Mouse (Mus musculus): ENCODE results near the gene Zbtb34. TPM values are rescaled to one million over a fixed set of nuclear protein-coding genes. Genes with fewer than 3 reads are reported as not detected.

Zbtb34 gene
- polyA plus RNA-seq, 1 experiment from 2014 or later, result 3.5 TPM

DNA sequence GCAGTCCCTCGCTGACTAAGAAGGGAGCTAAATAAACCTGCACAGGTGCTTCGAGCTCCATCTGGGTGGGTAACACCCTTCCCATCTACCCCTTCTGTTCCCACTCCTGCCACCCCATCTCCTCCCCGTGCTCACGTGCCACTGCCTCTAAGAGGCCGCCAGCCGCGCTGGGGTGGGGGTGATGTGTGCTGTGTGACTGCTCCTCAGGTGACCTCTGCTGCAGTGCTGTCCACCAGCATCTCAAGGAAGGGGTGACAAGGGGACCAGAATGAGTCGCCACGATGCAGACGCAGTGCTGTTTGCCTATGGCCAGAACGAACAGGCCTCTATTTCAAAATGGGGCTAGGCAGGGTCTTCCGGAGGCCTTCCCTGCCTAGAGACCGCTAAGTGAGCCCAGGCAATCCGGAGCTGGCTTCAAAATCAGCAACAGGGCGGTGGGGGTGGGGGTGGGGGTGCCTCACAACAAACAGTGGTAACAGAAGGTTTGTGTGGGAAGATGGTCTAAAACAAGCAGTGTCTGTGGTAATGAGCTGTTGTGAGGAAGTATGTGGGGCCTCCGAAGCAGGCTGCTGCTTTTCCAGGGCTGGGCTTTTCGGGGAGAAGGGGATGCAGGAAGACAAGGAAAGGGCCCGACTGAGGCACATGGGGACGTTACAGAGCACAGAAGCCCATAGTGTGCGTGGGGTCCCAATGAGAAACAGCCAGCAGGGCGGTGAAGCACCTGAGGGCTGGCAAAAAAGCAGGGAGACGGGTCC, 18.2 kb upstream of the Zbtb34 start:
- WGBS, result 88% methylated on average over 22 of the region's 22 CpGs
- TF ChIP-seq CTCF (IDR thresholded peaks at IDR 0.05; ENCODE audit: low read depth), result no peak
- DNase-seq (ENCODE audit: low spot score) (no peak), ATAC-seq (replicated peaks; ENCODE audit: low FRiP score, low read depth) (no peak)
- Histone ChIP-seq H3K9me3 (replicated peaks; ENCODE audit: low read length) (no peaks in the 10 kb centered on the region), H3K27me3 (ENCODE audit: insufficient read depth, low read length) (no peaks in the 10 kb centered on the region), H3K36me3 (ENCODE audit: insufficient read depth, low read length) (peaks cover 34% of the 10 kb centered on the region), H3K4me3 (replicated peaks; ENCODE audit: low read depth, low read length) (no peak overlapping the region), H3K4me2 (ENCODE audit: low read length) (no peak overlapping the region), H3K27ac (no peak overlapping the region), H3K4me1 (replicated peaks; ENCODE audit: insufficient read depth, low read length) (no peaks in the 10 kb centered on the region), H3K9ac (ENCODE audit: low read depth, low read length) (no peak overlapping the region)

DNA sequence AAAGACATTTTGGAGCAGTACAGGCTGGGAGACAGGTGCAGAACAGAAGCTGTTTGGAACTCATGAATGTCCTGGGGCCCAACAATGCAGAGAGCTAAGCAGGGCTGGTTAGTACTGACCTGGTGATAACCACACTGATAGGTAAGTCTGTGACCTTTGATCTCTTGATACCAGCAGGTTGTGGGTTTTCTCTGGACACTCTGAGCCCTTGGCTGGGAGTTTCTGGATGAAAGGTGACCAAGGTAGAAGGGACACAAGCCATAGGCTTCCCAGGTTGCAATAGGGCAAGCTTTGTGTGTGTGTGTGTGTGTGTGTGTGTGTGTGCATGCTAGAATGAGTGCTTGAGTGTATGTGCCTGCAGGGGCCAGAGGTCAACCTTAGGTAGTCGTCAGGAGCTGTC, 15.7 kb upstream of the Zbtb34 start:
- Histone ChIP-seq H3K4me1 (replicated peaks; ENCODE audit: insufficient read depth, low read length) (no peaks in the 10 kb centered on the region), H3K27me3 (ENCODE audit: insufficient read depth, low read length) (no peaks in the 10 kb centered on the region), H3K4me2 (ENCODE audit: low read length) (no peak overlapping the region), H3K36me3 (ENCODE audit: insufficient read depth, low read length) (peaks cover 15% of the 10 kb centered on the region; the same call in 1 of the 2 replicates), H3K4me3 (replicated peaks; ENCODE audit: low read depth, low read length) (no peak overlapping the region), H3K27ac (no peak overlapping the region), H3K9me3 (replicated peaks; ENCODE audit: low read length) (no peaks in the 10 kb centered on the region), H3K9ac (ENCODE audit: low read depth, low read length) (no peak overlapping the region)
- no peak for TF ChIP-seq CTCF (IDR thresholded peaks at IDR 0.05; ENCODE audit: low read depth)
- 58% methylated on average over 1 of the region's 1 CpGs for WGBS
- DNase-seq (ENCODE audit: low spot score) (no peak), ATAC-seq (replicated peaks; ENCODE audit: low FRiP score, low read depth) (no peak)

DNA sequence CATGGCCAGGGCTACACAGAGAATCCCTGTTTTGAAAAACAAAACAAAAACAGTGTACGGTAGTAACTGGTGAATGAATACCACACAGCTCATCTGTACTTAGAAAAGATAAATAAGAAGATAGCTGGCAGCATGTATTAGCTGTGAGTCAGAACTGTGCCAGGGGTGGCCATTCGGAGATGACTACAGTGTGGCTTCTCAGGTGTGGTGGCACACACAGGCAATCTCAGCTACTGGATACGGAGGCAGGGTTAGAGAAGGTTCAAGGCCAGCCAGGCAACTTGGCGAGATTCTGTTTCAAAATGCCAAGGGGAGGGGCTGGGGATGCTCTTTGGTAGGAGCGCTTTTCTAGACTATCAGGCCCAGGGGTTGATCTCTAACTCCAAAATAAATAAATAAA, 14.6 kb upstream of the Zbtb34 start:
- Histone ChIP-seq H3K4me1 (replicated peaks; ENCODE audit: insufficient read depth, low read length) (no peaks in the 10 kb centered on the region), H3K27ac (no peak overlapping the region), H3K4me2 (ENCODE audit: low read length) (no peak overlapping the region), H3K27me3 (ENCODE audit: insufficient read depth, low read length) (no peaks in the 10 kb centered on the region), H3K36me3 (ENCODE audit: insufficient read depth, low read length) (peaks cover 10% of the 10 kb centered on the region; the same call in 1 of the 2 replicates), H3K9ac (ENCODE audit: low read depth, low read length) (no peak overlapping the region), H3K9me3 (replicated peaks; ENCODE audit: low read length) (no peaks in the 10 kb centered on the region), H3K4me3 (replicated peaks; ENCODE audit: low read depth, low read length) (no peak overlapping the region)
- DNase-seq (ENCODE audit: low spot score) (no peak), ATAC-seq (replicated peaks; ENCODE audit: low FRiP score, low read depth) (no peak)
- no peak for TF ChIP-seq CTCF (IDR thresholded peaks at IDR 0.05; ENCODE audit: low read depth)
- 86% methylated on average over 5 of the region's 5 CpGs for WGBS

DNA sequence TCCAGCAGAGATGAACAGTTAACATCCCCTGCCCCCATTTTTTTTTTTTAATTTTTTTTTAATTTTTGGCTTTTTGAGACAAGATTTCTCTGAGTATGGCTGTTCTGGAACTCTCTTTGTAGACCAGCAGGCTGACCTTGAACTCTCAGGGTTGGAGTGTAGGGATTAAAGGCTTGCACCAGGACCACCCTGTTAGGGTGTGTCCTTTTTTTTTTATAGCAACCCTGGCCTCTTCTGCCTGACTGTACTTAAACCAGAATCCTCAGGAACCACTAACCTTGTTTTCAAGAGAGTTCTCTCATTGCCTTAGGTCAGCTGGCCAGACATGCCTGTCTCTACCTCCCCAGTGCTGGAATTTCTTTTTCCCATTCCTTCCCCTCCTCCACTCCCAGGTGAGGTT, 13.7 kb upstream of the Zbtb34 start:
- Histone ChIP-seq H3K4me1 (replicated peaks; ENCODE audit: insufficient read depth, low read length) (no peaks in the 10 kb centered on the region), H3K9me3 (replicated peaks; ENCODE audit: low read length) (no peaks in the 10 kb centered on the region), H3K4me2 (ENCODE audit: low read length) (no peak overlapping the region), H3K36me3 (ENCODE audit: insufficient read depth, low read length) (peaks cover 8% of the 10 kb centered on the region; the same call in 1 of the 2 replicates), H3K27me3 (ENCODE audit: insufficient read depth, low read length) (no peaks in the 10 kb centered on the region), H3K4me3 (replicated peaks; ENCODE audit: low read depth, low read length) (no peak overlapping the region), H3K9ac (ENCODE audit: low read depth, low read length) (no peak overlapping the region), H3K27ac (no peak overlapping the region)
- no peak for TF ChIP-seq CTCF (IDR thresholded peaks at IDR 0.05; ENCODE audit: low read depth)
- ATAC-seq (replicated peaks; ENCODE audit: low FRiP score, low read depth) (no peak), DNase-seq (ENCODE audit: low spot score) (no peak)

DNA sequence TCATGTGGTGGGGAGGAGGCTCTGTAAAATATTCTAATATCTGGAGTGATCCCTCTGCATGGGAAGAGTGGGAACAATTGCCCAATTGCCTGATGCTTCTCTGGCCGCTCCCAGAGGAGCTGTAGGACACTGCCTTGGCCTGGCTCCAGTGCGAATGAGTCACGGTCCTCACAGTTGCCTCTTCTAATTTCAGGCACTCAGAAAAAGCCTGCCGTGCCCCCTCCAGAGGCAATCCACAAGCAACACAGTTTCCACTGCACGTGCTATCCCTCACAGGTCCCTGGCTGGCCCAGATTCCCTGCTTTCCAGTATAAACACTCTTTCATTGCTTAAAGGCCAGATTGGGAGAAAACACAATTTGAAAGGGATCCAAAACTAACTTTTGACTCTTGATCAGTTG, 13.2 kb upstream of the Zbtb34 start:
- Histone ChIP-seq H3K36me3 (ENCODE audit: insufficient read depth, low read length) (0 out of 2 replicates have a peak, but pooled peaks cover 5% of the 10 kb centered on the region), H3K27ac (no peak overlapping the region), H3K4me1 (replicated peaks; ENCODE audit: insufficient read depth, low read length) (no peaks in the 10 kb centered on the region), H3K4me2 (ENCODE audit: low read length) (no peak overlapping the region), H3K27me3 (ENCODE audit: insufficient read depth, low read length) (no peaks in the 10 kb centered on the region), H3K4me3 (replicated peaks; ENCODE audit: low read depth, low read length) (no peak overlapping the region), H3K9me3 (replicated peaks; ENCODE audit: low read length) (no peaks in the 10 kb centered on the region), H3K9ac (ENCODE audit: low read depth, low read length) (no peak overlapping the region)
- no peak for ATAC-seq (replicated peaks; ENCODE audit: low FRiP score, low read depth)
- 46% methylated on average over 5 of the region's 5 CpGs for WGBS
- DNase-seq (ENCODE audit: low spot score), result peak; percentile 55
- 0 out of 2 replicates have a peak, but pooled peaks have one; percentile 18 for TF ChIP-seq CTCF (IDR thresholded peaks at IDR 0.05; ENCODE audit: low read depth)

DNA sequence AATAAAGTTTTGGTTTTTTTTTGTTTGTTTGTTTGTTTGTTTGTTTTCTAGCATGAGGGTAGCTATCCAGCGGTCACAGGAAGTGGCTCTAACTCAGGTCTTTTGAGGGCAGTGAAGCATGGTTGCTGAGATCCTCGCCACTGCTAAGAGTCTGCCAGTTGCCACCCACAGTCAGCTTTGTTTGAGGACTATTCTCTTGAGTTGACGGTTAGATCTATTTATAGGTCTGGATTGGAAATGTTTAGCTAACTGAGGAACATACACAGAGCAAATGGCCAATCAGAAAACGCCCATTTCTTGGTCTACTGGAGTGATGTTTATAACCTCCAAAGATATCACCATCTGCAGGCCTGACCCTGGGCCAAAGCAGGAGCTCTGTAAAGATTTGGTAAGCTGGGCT, 11.6 kb upstream of the Zbtb34 start:
- Histone ChIP-seq H3K4me1 (replicated peaks; ENCODE audit: insufficient read depth, low read length) (no peaks in the 10 kb centered on the region), H3K4me3 (replicated peaks; ENCODE audit: low read depth, low read length) (no peak overlapping the region), H3K4me2 (ENCODE audit: low read length) (no peak overlapping the region), H3K36me3 (ENCODE audit: insufficient read depth, low read length) (no peaks in the 10 kb centered on the region), H3K9ac (ENCODE audit: low read depth, low read length) (no peak overlapping the region), H3K9me3 (replicated peaks; ENCODE audit: low read length) (no peaks in the 10 kb centered on the region), H3K27ac (no peak overlapping the region), H3K27me3 (ENCODE audit: insufficient read depth, low read length) (no peaks in the 10 kb centered on the region; the same call in 1 of the 2 replicates)
- DNase-seq (ENCODE audit: low spot score) (no peak), ATAC-seq (replicated peaks; ENCODE audit: low FRiP score, low read depth) (no peak)
- 60% methylated on average over 4 of the region's 4 CpGs for WGBS
- TF ChIP-seq CTCF (IDR thresholded peaks at IDR 0.05; ENCODE audit: low read depth), result no peak
